Mouse (Mus musculus) T-helper 17 cell (primary cell): Measurements from ENCODE around the gene Gemin2.
"Not testable (repeated sequence)": the region's sequence is repeated elsewhere in the genome, so short reads cannot be mapped to it uniquely, and the experiment has no call there.

ENCODE experiments used
- in situ Hi-C, 2 experiments: fragments of 300-600 bp; cut with MboI, MseI; formaldehyde crosslinking; loops; 1 replicate in 1 of 2; 2 replicates in 1 of 2; pipeline ENCODE4 v1.15.1; 2025; ENCODE audit warnings: high pct_unique_total_duplicates in 2 of 2

Gene Gemin2

DNA sequence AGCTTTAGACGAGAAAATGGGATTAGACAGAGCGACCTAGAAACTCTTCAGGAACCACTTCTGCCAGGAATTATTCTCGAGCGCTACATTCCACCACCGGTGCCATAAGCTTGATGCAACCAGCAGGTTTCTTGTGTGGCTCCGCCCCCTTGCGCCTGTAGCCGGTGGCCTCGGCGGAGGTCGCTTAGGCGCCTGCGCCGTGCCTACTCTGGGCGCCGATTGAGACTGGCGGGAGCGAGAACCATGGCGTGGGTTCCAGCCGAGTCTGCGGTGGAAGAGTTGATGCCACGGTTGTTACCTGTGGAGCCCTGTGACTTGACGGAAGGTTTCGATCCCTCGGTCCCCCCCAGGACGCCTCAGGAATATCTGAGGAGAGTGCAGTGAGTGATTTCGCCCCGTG, at the start of gene Gemin2:
Gene Gemin2 (plus strand): TSS at position 160 of the 400 bp plus-strand sequence.
- in situ Hi-C loops: loop anchor here in 1 of 2 experiments (5.0 to 10.0 kb wide), 2 partner anchors 52 to 204 kb away; partner anchors contain the start of genes Fbxo33, Pnn and Trappc6b

DNA sequence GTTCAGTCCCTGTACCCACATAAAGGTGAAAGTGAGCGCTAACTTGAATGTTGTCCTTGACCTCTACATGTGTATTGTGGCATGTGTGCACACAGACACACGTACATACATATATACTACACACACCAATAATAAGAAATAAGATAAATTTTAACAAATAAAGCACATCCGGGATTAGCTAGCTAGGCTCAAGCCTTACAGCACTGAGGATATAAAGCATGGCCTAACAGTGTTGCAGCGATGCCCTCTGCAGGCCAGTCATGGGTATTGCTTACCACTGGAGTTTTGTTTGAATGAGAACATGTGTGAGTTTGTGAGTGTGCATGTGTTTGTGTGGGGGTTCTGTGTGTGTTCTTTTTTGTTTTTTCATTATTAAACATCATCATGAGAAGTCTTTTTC, 48.6 kb upstream of the Gemin2 start:
- in situ Hi-C loops: no loop called here

DNA sequence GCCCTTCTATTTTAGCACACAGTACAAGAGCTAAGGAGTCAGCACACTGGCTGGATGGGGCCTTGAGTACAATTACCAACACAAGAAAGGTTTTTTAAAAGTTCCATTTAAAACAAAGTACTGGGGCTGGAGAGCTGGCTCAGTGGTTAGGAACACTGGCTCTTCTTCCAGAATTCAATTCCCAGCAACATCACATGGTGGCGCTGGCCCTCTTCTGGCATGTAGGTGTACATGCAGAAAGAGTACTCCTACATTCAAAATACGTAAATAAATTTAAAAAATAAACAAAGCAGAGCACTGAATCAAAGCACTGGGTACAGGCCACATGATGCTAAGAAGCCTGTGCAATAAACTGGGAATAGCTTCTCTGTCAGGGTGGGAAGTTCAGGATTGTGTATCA, 36.2 kb upstream of the Gemin2 start:
- in situ Hi-C loops: no loop called here

DNA sequence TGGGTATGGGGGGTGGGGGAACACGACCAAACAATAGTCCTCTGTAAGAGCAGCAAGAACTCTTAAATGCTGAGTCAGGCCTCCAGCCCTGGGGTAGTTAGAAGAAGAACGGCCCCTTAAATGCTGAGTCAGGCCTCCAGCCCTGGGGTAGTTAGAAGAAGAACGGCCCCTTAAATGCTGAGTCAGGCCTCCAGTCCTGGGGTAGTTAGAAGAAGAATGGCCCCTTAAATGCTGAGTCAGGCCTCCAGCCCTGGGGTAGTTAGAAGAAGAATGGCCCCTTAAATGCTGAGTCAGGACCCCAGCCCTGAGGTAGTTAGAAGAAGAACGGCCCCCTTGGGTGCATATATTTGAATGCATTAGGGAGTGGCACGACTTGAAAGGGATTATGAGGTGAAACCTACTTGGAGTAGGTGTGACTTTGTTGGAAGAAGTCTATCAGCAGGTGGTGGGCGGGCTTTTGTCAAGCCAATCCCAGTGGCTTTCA, 32.0 kb upstream of the Gemin2 start:
- in situ Hi-C loops: not testable (repeated sequence)

DNA sequence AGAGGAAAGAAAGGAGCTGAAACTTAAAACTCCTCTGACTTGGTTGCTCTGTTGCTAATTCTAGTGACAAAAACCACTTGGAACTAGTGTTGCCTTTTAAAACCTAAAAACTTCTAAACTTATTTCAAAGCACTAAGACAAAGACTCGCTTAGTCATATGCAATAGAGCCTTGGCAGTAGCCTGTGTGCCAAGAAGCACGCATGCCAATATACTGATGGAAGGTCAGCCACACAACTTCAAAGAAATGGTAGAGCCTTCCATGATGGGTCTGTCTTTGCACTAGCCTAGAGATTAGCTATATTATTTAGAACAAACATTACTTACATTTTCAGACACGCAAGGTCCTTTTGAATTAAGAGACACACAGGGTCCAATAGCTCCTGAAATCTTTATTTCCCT, 27.4 kb upstream of the Gemin2 start:
- in situ Hi-C loops: no loop called here

DNA sequence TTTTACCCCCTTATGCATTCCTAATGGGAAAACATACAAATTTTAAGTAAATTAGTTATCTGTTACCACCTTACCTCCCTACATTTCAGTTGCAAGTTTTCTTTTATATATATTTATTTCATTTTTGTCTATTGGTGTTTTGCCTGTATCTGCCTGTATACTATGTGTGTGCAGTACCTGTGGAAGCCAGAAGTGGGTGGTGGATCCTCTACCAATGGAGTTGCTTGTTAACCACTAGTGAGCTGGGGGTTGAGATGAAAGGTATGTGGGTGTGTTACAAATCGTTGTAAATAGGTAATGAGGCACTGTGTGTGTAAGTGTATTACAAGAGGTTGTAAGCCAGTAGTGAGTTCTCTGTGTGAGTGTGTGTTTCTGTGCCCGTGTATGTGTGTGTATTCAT, 2.7 kb upstream of the Gemin2 start:
- in situ Hi-C loops: loop anchor here in 1 of 2 experiments (5.0 to 10.0 kb wide), 2 partner anchors 54 to 207 kb away; partner anchors contain the start of genes Fbxo33, Pnn and Trappc6b

DNA sequence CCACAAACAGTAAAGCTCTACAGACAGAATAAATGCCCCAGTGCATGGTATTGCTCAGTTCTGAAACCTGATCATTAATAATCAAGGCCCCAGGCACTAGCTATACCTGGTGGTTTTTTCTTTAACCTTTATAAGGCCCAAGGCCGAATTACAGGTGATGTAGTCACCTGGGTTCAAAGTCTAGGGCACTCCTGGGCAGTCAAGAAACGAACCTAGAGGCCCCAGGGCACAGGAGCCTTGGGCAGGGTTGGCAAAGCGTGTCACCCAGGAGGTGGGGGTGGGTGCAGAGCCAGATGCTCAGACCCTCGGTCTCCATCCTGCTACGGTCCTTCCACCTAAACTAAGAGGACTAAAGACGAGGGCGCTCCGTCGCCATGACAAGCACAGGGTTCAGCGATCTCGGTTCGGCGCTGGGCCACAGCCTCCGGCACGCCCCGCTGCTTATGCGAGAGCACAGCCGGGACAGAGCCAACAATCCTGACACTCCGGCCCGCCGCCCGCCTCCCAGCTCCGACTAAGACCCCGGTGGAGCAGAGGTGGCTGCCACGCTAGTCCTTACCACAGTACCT, 1.8 kb upstream of the Gemin2 start:
- in situ Hi-C loops: loop anchor here in 1 of 2 experiments (5.0 to 10.0 kb wide), 2 partner anchors 53 to 206 kb away; partner anchors contain the start of genes Fbxo33, Pnn and Trappc6b

DNA sequence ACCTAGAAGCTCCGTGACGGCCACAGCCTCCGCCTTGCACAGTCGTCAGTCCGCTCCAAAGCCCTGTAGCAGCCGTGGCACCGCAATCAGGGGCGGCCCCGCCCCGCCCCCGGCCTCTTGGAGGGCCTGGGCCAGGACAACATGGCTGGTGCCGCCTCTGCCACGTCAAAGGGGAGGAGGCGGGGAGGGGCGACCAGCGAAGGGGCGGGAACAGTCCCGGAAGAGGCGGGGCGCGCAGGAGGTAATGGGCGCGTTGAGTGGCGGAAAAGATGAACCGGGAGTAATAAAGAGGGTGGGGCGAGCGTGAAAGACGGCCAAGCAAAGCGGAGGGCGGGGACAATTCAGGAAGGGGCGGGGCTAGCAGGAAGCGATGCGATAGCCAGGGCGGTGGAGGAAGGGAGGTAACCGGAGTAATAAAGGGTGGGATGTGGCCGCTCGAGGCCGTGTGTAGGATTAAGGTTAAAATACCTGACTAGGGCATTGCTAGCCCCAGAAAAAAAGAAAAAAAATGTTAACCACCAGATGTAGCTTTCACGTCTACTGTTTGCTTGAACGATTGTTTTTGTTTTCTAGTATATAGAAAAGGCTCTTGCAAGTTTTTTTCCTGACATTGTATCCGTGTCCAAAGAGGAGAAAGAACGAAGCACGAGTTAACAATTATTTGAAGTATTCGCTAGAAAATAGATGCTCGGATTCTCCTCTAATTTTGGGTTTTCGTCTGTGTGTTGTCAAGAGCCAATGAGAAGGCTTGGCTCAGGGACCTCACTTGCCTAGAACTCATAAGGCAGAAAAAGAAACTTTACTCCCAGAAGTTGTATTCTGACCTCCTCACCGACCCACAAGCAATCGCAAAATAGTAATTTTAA, 1.1 kb upstream of the Gemin2 start, which contains the start of gene Sec23a:
Gene Sec23a (minus strand): TSS at position 174 of the 866 bp plus-strand sequence.
- in situ Hi-C loops: loop anchor here in 1 of 2 experiments (5.0 to 10.0 kb wide), 2 partner anchors 53 to 205 kb away; partner anchors contain the start of genes Fbxo33, Pnn and Trappc6b

DNA sequence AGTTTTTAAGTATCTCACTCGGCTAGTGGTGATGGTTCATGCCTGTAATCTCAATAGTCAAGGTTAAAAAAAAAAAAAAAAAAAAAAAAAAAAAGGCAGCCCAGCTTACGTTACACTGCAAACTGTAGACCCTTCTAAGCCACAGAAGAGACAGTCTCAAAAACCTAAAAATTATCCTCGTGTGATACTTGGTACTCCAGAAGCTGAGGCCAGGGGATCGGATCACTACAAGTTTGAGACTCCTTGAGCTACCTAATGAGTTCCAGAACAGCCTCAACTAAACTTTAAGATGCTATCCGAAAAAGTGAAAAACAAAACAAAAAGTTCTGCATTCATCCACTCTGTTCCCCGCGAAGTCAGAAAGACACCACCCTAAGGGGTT, 492 bp upstream of the Gemin2 start:
- in situ Hi-C loops: loop anchor here in 1 of 2 experiments (5.0 to 10.0 kb wide), 2 partner anchors 52 to 205 kb away; partner anchors contain the start of genes Fbxo33, Pnn and Trappc6b

DNA sequence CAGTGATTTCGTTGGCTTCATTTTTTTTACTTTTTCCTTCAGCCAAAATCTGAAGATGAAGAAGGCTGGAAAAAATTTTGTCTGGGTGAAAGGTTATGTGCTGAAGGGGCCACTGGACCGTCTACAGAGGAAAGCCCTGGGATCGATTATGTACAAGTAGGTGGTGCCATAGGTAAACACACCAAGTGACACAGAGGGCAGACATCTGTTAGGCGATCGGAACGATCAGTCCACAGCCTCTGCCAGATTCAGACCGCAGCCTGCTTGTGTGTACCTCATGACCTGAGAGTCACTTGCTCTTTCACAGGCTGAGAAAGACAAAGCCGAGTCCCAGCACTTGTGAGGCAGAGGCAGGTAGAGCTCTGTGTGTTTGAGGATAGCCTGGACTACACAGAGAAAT, 4.8 kb downstream of the Gemin2 start:
- in situ Hi-C loops: loop anchor here in 1 of 2 experiments (10.0 kb wide), 1 partner anchor 47 kb away; the partner anchor contains the start of genes Pnn and Trappc6b

DNA sequence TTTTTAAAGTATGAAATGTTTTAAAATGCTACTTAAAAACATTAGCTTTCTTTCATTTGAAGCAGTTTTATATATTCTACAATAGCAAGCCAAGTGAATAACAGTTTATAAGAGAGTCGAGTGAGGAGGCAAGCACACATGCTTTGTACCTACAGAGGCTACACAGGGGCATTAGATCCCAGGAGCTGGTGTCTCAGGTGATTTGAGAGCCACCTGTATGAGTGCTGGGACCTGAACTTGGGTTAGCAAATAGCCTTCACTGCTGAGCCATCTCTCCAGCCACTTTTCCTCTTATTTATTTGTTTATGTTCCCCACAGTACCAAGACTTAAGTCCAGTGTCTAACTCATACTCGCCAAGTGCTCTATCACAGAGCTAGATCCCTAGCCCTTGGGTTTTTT, 6.7 kb downstream of the Gemin2 start:
- in situ Hi-C loops: loop anchor here in 1 of 2 experiments (10.0 kb wide), 1 partner anchor 45 kb away; the partner anchor contains the start of genes Pnn and Trappc6b

DNA sequence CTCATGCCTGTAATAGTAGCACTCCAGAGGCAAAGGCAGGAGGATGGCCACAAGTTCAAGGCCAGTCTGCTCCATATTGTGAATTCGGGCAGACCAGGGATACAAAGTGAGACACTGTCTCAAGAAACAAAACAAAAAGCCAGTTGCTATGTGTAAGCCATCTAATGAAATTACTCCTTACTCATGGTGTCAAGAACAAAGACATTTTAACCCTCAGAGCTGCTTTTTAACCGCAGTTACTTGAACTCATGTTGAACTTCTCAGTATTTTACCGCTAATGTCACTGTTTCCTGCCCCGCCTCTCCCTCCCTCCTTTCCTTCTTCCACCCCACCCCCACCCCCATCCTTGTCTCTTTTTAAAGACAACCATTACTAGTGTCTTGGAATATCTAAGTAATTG, 8.1 kb downstream of the Gemin2 start:
- in situ Hi-C loops: no loop called here

DNA sequence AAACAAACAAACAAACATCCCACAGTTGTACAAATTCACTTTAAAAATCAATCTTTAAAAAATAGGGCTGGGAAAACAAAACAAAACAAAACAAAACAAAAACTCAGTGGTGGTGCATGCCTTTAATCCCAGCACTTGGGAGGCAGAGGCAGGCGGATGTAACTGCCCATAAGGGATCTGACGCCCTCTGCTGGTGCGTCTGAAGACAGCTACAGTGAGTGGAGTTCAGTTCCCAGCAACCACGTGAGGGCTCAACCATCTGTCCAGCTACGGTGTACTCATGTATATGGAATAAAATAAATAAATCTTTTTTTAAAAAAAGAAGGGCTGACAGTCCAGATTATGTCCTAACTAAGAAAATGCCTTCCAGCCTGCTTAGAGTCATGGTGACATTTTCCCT, 18.9 kb downstream of the Gemin2 start:
- in situ Hi-C loops: no loop called here

DNA sequence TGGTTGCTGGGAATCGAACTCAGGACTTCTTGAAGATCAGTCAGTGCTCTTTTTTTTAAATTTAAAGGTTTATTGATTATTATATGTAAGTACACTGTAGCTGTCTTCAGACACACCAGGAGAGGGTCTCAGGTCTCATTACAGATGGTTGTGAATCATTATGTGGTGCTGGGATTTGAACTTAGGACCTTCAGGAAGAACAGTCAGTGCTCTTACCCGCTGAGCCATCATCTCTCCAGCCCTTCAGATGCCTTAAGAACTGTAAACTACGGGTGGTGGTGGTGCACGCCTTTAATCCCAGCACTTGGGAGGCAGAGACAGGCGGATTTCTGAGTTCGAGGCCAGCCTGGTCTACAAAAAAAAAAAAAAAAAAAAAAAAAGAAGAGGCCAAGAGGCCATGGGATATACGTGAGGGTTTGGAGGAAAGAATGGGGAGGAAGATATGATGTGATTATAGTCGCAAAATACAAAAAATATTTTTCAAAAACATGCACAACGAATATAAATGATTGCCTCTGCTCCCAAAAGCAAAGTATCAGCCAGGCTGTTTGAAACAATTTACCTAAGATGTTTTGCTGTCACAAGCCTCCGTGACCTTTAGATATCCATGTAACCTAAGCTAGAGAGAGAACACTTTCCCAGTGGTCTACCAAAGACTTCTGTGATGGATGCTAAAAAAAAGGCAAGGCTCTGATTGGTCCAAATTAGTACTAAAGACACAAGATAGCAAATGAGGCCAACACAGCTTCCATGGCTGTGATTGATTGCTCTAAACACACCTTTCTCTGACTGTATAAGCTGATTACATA, 26.2 kb downstream of the Gemin2 start:
- in situ Hi-C loops: no loop called here

DNA sequence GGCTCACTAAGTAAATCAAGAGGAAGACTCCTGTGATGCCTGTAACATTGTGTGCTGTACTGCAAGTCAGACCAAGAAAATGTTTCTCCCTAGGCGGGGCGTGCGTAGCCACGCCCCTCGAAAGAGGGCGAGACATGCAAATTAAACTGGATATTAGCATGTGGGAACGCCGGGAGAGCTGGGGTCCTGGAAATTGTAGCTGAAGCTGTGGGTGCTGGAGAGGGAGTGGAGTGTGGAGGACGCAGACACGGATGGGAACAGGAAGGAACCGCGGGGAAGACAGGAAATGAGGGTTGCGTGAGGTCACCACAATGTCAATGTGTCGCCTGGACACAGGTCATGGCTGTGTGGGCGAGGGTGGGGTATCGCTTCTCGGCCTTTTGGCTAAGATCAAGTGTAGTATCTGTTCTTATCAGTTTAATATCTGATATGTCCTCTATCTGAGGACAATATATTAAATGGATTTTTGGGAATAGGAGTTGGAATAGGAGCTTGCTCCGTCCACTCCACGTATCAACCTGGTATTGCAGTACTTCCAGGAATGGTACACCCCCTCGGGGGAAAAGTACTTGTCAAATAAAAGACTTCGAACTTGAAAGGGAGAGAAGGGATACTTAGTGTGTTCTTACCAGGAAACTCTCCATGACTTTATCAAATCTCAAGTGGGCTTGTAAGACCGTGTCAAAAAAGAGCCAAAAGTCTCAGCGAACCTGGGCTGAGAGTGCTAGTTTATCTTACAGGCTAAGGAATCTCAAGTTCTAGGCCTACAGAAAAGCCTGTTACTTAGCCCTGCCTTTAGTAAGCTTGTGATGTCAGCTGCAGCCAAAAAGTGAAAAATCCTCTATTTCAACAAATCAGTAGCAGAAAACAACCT, 27.0 kb downstream of the Gemin2 start:
- in situ Hi-C loops: no loop called here

DNA sequence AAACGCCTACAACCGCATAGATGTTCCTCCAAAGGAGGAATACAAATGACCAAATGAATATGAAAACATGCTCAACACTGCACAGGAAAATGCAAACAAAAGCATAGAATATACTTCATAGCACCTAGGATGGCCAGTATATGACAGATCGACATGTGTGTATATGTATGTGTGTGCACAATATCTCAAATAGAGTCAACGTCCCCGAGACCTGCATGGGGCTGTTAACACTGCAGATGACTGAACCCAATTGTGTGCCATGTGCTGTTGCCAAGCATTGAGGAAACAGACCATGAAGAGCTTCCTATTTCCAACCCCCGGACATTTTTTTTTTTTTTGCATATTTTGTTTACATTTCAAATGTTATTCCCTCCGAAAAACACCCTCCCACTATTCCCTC, 27.7 kb downstream of the Gemin2 start:
- in situ Hi-C loops: no loop called here

DNA sequence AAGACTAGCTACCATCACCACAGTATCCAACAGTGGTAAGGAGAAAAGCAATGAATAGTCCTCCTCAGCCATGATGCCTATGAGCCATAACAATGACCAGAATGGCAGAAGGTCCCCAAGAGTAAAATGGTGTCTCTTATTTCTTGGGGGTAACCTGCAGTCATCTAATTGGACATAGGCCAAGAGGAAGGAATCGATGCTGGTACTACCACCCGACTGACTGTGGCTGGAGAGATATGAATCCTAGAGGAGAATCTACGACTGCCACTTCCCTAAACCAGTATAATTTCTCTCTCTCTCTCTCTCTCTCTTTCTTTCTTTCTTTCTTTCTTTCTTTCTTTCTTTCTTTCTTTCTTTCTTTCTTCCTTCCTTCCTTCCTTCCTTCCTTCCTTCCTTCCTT, 39.3 kb downstream of the Gemin2 start:
- in situ Hi-C loops: loop anchor here in 1 of 2 experiments (10.0 kb wide), 1 partner anchor 152 kb away; no protein-coding TSS in a partner anchor

DNA sequence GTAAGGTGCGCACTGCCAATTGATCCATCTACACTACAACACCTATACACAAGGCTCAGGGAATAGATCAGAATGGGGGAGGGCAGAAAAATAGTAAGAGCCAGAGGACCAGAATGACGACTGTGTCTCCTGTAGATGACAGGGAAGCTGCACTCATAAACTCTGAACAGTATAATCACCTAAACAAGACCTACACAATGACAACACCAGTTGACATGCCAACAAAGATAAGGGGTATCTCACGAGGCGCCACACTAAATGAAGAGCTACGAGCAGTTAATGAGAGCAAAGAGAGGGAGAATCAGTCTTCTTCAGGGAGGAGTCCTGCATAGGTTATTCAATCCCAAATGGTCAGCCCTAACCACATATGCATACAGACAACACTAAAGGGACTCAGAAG, 40.0 kb downstream of the Gemin2 start:
- in situ Hi-C loops: loop anchor here in 1 of 2 experiments (10.0 kb wide), 1 partner anchor 152 kb away; no protein-coding TSS in a partner anchor

DNA sequence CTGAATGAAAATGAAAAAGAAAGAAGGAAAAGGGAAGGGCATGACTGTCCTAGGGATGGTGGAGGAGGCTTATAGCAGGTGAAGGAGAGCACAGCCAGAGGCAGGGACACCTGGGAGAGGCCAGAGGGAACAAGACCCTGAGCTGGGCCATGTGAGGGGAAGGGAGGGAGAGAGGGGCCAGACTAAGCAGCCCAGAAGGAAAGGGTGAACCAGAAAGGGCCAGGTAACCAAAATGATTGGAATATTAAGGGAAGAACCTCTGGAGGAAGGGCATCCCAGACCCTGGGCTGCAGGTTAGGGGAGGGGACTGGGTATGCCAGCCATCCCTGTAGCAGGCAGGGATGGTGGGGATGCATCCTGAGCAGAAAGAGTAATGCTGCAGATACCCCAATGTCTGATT, 40.8 kb downstream of the Gemin2 start:
- in situ Hi-C loops: loop anchor here in 1 of 2 experiments (10.0 kb wide), 1 partner anchor 151 kb away; no protein-coding TSS in a partner anchor
